Mouse (Mus musculus) layer of hippocampus, adult 18-20 months (tissue): ENCODE results near the gene Atg2a. TPM values are rescaled to one million over a fixed set of nuclear protein-coding genes. Genes with fewer than 3 reads are reported as not detected.
"Not testable (repeated sequence)": the region's sequence is repeated elsewhere in the genome, so short reads cannot be mapped to it uniquely, and the experiment has no call there.

Experiments used
- DNase-seq, 2 experiments: peaks; one replicate each; pipeline ENCODE4 v3.0.0; 2022; ENCODE audit warnings: low spot score in 2 of 2
- total RNA-seq, 2 experiments: library from RNA; stranded (reverse); gene quantifications; 2 replicates each; pipeline ENCODE4 v1.2.3; 2021

The Atg2a gene
- total RNA-seq, 2 experiments from 2014 or later: 34.0 to 34.2 TPM

DNA sequence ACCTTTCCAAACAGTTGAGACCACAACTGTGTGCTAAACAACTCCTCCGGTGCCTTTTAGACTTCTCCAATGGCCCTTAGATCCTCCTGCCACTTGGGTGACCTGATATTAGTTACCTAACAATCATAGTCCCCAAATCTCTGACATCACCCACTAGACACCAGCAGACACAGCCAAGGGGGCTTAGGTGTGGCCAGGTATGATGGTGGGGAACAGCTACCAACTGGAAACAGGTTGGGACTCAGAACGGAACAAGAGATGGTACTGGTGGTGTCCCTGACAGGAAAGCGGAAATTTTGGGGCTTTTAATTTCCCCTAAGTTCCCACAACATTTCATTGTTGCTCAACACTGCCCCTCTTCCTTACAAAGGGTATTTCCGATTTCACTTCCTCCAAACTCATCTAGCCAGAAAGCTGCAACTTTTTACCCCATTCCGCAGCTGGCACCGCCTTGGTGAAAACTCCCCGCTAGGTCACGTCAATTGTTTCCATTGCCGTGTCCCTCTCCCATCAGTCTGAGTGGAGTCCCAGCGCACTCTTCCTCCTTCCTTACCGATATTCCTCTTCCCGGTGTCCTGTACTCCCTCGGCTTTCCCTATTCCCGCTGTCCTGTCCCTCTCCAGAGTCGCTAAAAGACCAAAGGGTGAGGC is 34.4 kb downstream of the Atg2a start:
- DNase-seq: no peak

DNA sequence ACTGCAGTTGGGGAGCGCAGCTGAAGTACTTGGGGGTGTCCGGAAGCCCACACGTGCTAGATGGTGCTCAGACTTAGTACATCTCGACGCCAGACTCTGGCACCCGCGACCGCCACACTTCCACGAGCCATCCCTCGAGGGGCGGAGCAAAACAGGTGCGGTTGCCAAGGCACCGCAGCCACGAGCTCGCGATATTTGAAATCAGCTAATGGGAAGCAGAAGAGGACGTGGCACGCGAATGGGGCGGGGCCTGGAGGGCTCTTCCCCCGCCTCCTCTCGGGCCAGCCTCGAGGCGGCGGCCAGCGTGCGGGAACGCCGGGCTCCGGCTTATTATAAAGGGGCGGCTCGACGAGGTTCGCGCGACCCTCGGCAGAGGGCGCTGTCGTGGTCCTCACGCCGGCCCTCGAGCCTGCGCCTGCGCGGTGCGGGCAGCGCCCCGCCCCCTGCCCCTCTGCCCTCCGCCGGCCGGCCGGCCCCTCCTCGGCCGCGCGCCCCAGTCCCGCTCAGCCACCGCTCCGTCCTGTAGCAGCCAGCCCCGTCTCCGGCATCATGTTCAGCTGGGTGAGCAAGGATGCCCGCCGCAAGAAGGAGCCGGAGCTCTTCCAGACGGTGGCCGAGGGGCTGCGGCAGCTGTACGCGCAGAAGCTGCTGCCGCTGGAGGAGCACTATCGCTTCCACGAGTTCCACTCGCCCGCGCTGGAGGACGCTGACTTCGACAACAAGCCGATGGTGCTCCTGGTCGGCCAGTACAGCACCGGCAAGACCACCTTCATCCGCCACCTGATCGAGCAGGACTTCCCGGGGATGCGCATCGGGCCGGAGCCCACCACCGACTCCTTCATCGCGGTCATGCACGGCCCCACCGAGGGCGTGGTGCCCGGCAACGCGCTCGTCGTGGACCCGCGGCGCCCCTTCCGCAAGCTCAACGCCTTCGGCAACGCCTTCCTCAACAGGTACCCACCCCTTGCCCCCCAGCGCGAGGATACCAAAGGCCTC is 35.3 kb downstream of the Atg2a start, which contains the start of gene Ehd1:
Gene Ehd1 (plus strand): TSS at position 300 of the 996 bp plus-strand sequence.
- DNase-seq: peak; percentile 96 to 98

DNA sequence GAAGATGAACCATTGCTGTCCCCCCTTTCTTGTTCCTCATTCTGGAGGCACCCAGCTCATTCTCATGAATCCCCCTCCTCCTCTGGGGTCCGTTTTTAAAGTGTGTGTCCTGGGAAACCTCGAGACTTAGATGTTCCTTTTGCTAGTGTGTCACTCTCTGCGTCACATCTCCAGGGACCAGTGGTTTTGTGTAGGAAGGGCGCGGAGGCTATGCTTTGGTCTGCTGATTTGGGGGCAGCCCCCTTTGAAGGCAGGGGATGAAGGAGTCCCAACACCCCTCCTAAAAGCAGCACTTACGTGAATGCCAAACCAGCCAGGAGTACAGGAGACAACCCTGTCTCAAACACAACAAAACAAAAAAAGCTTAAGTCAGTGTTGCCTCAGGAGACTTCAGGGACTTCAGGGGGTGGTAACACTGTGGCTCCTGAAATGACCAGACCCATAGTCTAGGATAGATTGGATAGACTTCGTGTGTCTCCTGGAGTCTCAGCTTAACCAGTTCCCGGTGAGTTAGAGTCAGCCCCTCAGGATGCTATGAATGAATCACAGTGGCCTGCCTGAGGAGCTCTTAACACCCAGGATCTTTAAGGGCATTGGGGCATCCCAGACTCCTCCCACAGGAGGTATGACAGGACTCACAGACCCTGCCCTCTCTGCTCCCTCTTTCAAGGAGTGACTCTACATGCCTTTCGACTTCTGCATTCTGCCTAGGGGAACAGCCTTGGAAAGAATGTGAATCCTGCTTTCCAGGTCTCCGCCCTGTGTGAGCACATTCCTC is 36.4 kb downstream of the Atg2a start:
- DNase-seq: no peak

DNA sequence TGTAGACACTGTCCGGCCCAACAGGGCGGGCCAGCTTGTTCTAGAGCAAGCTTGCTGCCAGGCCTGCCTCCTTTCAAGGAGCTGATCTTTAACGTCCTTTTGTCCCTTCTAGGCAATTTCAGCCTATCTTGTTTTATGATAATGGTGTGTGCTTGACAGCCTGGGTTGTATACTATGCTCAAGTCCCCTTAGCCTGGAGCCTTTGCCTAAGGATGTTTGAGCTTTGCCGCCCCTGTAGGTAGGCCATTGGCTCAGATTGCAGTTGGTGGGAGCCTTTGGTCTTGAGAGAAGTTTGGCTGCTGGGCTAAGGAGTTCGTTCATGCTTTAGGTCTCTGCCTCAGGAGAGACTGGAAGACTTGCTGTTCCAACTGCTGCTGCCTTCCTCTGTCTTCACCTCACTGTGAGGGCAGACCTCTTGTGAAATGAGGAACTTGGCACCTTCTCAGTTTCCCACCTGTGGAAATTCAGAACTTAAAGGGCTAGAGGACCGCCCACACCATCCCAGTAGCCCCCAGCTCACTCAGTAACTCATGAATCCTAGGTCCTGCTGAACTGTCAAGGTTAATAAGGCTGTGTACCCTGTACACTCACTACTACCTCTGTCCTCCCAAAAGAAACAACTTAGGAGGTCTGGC is 37.1 kb downstream of the Atg2a start:
- DNase-seq: no peak

DNA sequence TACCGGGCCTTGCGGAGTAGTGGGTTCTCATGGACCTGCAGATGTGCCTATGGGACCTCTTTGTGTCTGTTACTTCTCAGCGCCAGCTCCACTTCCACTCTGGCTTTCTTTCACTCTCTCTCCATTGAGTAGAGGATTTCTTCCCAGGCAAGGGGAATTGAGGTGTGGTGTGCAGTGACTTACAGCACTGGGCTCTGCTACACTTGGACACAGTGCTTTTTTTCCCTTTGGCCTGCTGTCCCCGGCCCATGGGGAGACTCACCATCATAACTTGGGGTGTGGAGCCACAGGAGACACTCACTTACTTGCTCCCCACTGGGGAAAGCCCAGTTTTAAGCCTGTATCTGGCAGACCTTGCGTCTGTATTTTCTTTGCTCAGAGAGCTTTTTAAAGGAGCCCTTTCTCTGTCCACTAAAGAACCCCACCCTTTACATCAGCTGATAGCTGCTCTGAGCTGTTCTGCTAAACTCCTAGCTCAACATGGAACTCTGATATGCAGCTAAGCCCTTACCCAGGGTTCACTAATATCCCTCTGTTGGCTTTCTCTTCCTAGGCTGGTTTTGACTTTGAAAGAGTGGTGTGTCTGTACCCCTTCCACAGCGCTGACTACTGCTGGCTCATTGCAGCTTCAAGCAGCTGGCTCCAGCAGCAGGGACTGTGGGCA is 38.1 kb downstream of the Atg2a start:
- DNase-seq: no peak

DNA sequence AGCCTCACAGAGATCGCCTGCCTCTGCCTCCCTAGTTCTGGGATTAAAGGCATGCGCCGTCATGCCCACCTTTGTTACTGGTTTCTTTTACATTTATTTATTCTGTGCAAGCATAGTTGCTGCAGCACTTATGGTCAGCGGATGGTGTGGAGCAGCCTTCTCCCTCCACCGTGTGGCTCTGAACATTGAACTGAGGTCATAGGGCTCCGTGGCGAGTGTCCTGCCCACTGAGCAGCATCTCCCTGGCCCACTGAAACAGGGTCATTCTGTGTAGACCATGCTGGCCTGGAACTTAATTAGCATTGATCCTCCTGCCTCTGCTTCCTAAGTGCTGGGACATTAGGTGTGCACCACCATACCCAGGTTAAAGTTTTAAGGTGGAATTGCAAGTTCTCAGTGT is 39.1 kb downstream of the Atg2a start:
- DNase-seq: no peak

DNA sequence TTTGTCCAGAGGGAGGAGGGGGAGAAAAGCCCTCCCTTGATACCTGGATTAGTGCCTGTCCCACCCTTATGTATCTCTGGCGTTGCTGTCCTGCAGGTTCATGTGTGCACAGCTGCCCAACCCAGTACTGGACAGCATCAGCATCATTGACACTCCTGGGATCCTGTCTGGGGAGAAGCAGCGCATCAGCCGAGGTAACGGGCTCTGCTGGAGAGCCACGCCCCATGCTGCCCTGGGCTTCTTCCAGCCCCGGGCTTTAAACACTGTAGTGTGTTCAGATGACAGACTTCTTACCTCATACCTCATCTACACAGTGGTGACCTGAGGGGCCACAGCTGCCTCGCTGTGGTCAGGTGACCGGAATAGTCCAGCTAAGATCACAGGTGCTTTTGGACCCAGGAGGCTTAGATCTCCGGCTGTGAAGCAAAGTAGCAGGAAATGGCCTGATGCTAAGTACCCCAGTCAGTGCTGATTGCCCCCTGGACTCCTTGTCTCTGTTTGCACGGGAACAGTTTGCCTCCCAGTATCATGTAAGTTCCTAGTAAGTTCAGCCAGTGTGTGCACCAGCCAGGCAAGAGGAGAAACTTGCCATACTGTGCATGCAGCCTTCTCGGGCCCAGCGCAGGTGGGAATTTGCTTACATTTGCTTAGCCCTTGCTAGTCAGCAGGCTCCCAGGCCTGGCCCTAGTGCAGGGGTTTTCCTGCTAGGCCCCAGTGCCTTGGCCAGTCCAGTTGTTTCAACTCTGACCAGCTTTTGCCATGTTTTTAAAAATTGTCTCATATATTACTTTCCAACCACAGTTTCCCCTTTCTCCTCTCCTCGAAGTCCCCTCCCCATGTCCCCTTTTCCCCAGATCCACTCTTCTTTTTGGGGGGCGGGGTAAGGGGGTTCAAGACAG is 39.9 kb downstream of the Atg2a start:
- no peak for DNase-seq

DNA sequence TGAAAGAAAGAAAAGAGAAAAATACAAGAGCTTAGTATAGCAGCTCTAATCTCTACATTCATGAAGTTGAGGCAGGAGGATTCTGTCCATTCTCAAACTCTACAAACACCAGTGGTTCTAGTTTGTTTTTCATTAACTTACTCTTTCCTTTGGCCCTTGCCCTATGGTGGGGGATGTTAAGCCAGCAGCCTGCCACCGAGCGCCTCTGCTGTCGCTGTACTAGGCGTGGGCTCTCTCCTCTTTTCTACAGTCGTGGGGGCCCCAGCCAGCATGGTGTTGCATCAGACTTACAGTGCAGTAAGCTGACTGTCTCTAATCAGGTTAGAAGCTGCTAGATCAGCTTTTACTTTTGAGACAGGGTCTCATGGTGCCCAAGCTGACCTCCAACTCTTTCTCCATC is 41.5 kb downstream of the Atg2a start:
- no peak for DNase-seq

DNA sequence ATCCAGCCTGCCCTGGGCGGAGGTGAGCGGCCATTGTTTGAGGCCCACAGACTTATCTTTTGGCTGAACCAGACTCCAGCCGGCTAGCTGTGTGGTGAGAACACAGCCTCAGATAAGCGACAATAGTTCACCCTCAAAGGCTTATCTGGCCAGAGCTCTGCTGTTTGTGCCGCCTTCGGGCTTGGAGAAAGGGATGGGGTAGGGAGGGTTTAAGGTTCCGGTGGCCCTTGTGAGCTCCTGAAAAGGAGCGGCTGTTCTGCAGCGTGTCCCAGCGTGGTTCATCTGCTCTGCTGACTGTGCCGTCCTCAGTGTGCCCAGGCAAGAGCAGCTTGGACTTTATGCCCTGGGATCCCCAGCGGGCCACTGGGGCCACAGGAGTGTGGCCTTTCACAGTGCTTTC is 43.0 kb downstream of the Atg2a start:
- no peak for DNase-seq

DNA sequence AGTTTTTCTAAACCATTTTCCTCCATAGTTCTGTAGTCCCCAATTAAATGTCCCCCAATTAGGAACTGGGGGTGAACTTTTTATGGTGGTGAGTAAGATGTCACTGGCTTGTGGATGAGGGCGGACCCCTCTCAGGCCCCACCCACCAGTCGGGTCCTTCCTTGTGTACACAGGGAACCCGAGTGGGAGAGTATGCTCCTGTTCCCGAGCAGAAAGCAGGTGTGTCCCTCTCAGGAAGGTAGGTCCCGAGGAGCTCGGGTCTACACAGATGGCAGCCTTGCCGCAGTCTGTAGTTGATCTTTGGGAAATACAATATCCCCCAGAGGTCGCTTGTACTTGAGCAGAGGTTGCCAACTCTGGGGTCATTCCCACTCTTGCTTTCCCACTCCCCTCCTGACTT is 43.8 kb downstream of the Atg2a start:
- DNase-seq: no peak

DNA sequence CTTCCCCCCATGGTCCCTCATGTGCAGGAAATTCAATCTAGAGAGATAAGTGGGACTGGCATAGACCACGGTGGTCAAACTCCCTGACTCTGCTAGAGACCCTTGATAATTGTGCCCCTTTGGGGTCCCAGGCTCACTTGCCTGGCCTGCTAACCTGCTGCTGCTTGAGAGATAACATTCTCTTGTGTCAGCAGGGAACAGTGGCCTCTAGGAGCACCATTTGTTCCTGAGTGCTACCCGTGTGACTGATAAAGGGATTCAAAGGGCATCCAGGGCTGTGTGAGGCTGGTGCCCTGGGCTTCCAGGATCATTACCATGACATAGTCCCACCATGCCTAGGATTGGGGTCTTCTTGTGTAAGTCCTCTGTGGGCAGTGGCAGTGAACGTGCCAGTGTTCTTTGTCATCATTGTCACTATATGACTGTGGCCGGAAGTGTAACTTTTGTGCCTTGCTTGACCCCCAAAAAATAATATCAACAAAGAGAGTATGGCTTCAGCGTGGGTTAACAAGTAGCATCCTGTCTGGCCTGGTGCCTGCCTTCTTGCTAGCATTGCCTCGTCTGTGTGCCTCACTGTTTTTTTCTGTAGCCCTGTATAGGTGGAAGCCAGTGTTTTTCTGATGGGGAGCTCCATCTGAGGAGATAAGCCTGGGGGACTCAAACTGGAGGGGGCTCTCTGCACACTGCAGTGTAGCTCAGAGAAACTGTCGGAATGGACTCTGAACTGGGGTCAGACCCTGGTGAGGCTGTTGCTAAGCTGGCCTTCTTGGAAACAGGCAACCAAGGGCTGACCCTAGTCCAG is 44.4 kb downstream of the Atg2a start:
- no peak for DNase-seq

DNA sequence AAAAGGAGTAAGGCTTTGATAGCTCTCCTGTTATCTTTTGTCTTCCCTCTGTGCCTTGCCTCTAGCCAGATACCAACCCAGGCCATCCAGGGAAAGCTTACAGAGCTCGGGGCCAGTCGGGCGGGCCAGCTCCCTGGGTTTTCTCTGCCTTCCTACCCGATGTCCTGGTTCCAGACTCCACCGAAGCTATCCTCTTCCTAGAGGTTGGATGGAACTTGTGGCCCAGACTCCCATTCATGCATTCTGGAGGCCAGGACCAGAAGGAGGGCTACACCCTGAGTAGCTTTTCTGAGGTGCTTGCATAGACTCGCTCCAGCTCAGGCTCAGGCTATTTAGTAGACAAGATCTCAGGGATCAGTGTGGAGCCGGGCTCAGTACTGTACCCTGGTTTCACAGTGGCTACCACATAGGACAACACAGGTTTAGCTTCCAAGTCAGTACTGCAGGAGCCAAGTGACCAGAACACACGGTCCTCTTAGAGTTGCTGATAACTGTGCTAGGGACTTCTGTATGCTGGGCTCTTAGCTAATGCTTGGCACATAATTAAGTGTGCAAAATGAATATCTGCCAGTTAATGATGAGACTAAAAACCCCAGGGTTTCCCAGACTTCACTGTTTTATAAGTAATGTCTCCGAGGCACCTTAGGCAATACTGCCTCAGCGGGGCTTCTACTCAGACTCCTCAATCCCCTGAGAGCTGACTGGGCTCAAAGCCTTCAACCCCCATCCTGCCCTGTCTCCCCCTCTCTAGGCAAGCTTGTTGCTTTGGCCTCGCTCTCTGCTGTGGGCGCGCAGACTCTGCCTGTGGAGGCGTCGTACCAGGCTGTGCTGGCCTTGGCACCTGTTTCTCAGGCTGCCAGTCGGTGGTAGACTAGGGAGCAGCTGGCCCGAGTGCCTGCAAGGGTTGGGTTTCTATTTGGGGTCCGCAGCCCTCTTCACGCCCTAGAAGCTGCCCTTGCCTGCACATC is 45.2 kb downstream of the Atg2a start:
- DNase-seq: peak; percentile 65 to 83

DNA sequence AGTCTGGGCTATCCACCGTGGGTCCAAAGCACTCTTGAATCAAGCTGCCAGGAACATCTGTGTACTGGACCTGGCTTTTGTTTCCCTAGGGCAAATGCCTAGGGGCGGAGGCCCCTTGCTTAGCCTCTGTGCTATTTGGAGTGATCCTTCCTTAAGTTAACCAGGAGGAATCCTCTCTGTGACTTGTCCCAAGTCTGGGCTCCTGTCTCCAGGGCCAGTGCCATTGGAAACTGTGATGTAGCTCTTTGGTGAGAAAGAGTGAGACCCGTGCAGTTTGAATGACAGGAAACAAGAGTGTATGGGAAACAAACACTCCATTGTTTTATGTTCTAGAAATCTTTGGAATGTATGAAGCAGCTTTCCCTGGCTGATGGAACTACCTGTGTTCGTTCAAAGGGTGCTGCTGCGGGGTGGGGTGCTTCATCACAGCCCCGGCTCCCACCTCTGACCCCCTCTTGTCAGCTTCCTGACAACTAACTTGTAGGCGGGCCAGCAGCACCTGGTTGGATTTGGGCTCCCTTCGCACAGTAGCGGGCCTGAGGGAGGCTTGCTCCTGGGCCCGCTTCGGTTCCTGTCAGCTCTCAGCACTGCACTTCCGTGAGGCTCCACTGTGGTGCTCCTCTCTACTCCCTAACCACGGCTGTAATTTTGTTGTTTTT is 46.9 kb downstream of the Atg2a start:
- no peak for DNase-seq

DNA sequence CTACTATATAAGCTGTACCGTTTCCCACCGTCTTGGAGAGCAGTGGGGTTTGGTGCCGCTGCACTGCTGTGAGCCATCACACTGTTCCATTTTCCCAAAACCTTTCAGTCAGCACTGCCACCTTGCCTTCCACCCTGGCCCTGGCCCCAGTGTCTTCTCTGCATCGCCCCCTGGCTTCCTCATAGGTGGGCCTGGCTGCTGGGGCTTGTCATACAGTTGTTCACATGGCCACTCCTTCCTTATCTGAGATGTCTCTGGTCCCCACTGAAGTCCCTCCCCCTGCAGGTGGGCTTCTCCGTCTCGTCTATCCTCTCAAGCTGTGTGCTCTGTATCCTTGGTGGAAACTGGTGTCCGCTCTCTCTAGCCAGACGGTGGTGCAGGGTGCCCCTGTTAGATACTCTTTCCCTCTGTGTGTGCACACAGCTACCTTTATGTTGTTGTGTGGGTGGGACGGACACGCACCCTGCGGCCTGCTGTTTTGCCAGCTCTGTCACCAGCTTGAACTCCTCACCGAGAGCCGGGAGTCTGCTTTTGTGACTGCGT is 48.3 kb downstream of the Atg2a start:
- no peak for DNase-seq

DNA sequence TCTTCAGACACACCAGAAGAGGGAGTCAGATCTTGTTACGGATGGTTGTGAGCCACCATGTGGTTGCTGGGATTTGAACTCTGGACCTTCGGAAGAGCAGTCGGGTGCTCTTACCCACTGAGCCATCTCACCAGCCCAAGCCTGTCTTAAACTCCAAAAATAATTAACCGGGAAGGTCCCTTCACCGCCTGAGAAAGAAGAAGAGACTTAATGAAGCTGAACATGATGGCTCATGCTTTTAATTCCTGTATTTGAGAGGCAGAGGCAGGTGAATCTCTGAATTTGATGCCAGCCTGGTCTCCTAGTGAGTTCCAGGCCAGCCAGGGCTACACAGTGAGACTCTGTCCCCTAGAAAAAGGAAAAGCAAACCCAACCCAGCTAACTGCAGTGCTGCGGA is 49.2 kb downstream of the Atg2a start:
- DNase-seq: not testable (repeated sequence)

DNA sequence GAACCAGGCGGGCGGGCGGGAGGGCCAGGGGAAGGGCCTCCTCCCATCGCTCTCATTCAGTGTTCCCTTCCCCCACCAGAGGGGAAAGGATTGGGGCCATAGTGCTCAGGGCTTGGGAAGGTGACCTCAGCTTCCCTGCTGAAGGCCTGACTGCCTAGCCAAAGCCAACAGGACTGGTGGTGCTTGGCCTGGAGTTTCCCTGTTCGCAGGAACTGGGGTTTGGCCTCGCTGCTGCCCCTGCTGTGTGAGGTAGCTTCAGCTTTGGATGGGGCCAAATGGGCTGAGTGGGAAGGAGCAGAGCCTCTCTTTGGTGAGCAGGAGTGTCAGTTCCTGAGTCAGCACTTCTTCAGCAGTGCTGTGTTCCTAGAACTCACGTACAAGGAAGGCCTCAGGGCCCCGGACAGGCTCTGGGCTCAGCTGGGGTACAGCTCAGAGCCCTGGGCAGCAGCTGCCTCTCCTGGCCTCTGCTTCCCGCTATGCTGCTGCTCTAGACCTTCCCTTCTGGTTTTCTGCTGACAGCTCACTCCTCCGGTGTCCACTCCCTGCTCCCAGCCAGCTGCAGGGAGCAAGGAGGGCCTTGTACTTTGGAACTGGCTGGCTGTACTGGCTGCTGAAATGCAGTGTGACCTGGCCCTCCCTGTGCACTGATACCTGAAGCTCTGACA is 49.8 kb downstream of the Atg2a start:
- no peak for DNase-seq
